Mouse (Mus musculus): ENCODE measurements around the gene Tbx6.

GRCm38 (mm10) chr7:126777476-126777875, 3.8 kb upstream of the Tbx6 start:
- TF ChIP-seq CTCF (IDR thresholded peaks at IDR 0.05; ENCODE audit: low read depth, low read length) (no peak), POLR2A (IDR thresholded peaks at IDR 0.05; ENCODE audit: borderline replicate concordance, low read depth, low read length) (no peak)

Data from bone marrow macrophage, adult 2 months (primary cell).